Mouse (Mus musculus) bone marrow macrophage, adult 2 months (primary cell): Measurements from ENCODE around the gene Nlgn1.

Experiments
- CTCF ChIP-seq: IDR thresholded peaks from 2 replicates; pipeline ENCODE4 v1.5.1; 2012; ENCODE audit warnings: low read depth, mild to moderate bottlenecking, low read length, moderate library complexity
- POLR2A ChIP-seq: IDR thresholded peaks from 2 replicates; pipeline ENCODE4 v1.6.1; 2012; ENCODE audit warnings: mild to moderate bottlenecking, low read depth, low read length, borderline replicate concordance

GRCm38 (mm10) chr3:25456250-25456860, 875.9 kb downstream of the Nlgn1 start:
- TF ChIP-seq POLR2A (no peak), CTCF (no peak)
